19 mouse cellular contexts compared by ENCODE assay signal in genomic region chr7:82580007-82580406, GRCm38 (mm10).
A peak's percentile ranks its signal among the peaks of the same experiment; 100 is the strongest.
DNase-seq lines count a peak whose midpoint lies in the region; TF ChIP-seq lines count a peak whose summit lies in the region.
"Had no signal": no experiment of that assay in that cellular context is flagged by ENCODE, and none has a peak within 500 bp of the region (broad histone marks: within the 10 kb centered on the region; RNA-seq: fewer than 3 reads in every experiment).

No protein-coding gene starts in this region.

- intact Hi-C loops in gastrocnemius, postnatal 14 days (cut with DNase I; ENCODE audit: low total_unique reads): no loop called here

- H3K4me3 ChIP-seq in layer of hippocampus, adult 2 months: no peak overlapping the region
- no peak overlapping the region for H3K4me3 ChIP-seq in embryonic fibroblast, embryonic 13.5 days (ENCODE audit: insufficient read depth, low read length)
- H3K4me3 ChIP-seq: erythroblast, embryonic 14.5 days; forebrain, embryonic 15.5 days; heart, embryonic 15.5 days; hindbrain, embryonic 13.5 days had no signal

- no peak for TF ChIP-seq POLR2A in embryonic fibroblast, embryonic 13.5 days (IDR thresholded peaks at IDR 0.05; ENCODE audit: low read depth, low read length)

- DNase-seq in gastrocnemius, adult 18-20 months (ENCODE audit: low spot score): peak; percentile 8
- DNase-seq in gastrocnemius, postnatal 14 days: no peak
- DNase-seq in layer of hippocampus, adult 2 months (ENCODE audit: low spot score in 2 of 2): no peak
- DNase-seq in layer of hippocampus, postnatal 25 days (ENCODE audit: extremely low spot score in 1 of 2, low spot score in 1 of 2): no peak
- peak; percentile 71 for DNase-seq in NIH3T3 (ENCODE audit: low read depth)
- DNase-seq in left cerebral cortex, adult 18-20 months (ENCODE audit: low spot score in 2 of 2): no peak
- DNase-seq in lung, postnatal 14 days: no peak
- DNase-seq: adrenal gland, adult 8-10 months; cerebellum, adult 11-12 months; cerebellum, adult 9-11 months; heart, postnatal 14 days; kidney, adult 11 months; kidney, adult 9 months had no signal

- H3K27ac ChIP-seq in layer of hippocampus, adult 2 months: peak overlapping the region; percentile 25; the same call in 1 of the 2 replicates
- peak overlapping the region; percentile 45; the same call in 1 of the 2 replicates for H3K27ac ChIP-seq in embryonic fibroblast, embryonic 13.5 days (ENCODE audit: insufficient read depth, low read length)
- H3K27ac ChIP-seq: forebrain, embryonic 15.5 days; heart, embryonic 15.5 days; hindbrain, embryonic 13.5 days; hindbrain, postnatal 0 days had no signal

- TF ChIP-seq CTCF in layer of hippocampus, adult 2 months (conservative IDR thresholded peaks at IDR 0.05): no peak
- TF ChIP-seq CTCF in embryonic fibroblast, embryonic 13.5 days (IDR thresholded peaks at IDR 0.05; ENCODE audit: borderline replicate concordance, insufficient read depth, low read length): no peak

- H3K4me1 ChIP-seq in embryonic fibroblast, embryonic 13.5 days (ENCODE audit: control insufficient read depth, insufficient read depth, low read length): no peaks in the 10 kb centered on the region
- H3K4me1 ChIP-seq: forebrain, embryonic 15.5 days; heart, embryonic 15.5 days; hindbrain, embryonic 13.5 days had no signal

Comparison
In these comparisons a context has a peak if more than half of its experiments do, and no peak if none do; other contexts are left out.
1. DNase-seq: peak in gastrocnemius, adult 18-20 months (single experiment) and NIH3T3 (single experiment); none in gastrocnemius, postnatal 14 days (single experiment), layer of hippocampus, adult 2 months (0 of 2), layer of hippocampus, postnatal 25 days (0 of 2), left cerebral cortex, adult 18-20 months (0 of 2) and lung, postnatal 14 days (single experiment).